Mouse (Mus musculus): ENCODE data around the gene Polr2l.

DNA sequence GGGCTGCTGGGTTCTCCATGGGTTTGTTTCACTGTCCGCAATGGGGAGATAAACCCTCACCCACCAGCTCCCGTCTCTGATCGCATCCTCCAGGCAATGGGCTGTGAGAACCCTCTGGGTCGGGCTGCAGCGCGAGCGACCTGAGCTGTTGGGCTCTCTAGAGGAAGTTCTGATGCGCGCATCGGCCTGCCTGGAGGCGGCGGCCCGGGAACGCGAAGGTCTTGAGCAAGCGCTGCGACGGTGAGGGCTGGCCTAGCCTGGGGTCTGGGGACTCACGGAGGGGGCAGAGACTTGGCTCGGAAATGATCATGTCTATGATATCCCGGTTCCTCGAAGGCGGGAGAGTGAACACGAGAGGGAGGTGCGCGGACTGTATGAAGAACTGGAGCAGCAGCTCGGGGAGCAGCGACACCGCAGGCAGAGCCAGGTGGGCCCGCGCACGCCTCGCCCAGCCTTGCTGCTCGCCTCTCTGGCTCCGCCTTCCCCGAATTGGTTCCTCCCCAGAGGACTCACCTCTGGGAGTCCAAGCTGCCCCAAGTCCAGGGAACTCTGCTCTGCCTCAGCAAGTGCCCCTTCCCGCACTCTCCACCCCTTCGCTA lies 10.2 kb downstream of the Polr2l start:
- no peak for TF ChIP-seq CTCF (IDR thresholded peaks at IDR 0.05)
- no peak for TF ChIP-seq EP300 (IDR thresholded peaks at IDR 0.05)
